Mouse (Mus musculus) B cell, adult 2 months (primary cell): ENCODE data around the gene Rpl5.

Source experiments
- DNase-seq, 2 experiments: peaks; one replicate each; pipeline ENCODE4 v3.0.0; 2022

Gene Rpl5

GRCm38 (mm10) chr5:107900206-107901013, at the start of gene Rpl5:
TSS of gene Rpl5 (plus strand) at chr5:107900502.
- DNase-seq = peak; percentile 96 to 98

GRCm38 (mm10) chr5:107853807-107854206, 46.5 kb upstream of the Rpl5 start:
- no peak for DNase-seq

- DNase-seq = no peak
Observed at GRCm38 (mm10) chr5:107854556-107854955, 45.7 kb upstream of the Rpl5 start.

- no peak for DNase-seq
Observed at GRCm38 (mm10) chr5:107855546-107855945, 44.8 kb upstream of the Rpl5 start.

GRCm38 (mm10) chr5:107858963-107859362, 41.3 kb upstream of the Rpl5 start:
- DNase-seq = peak; percentile 34 to 41

GRCm38 (mm10) chr5:107863971-107864370, 36.3 kb upstream of the Rpl5 start:
- no peak for DNase-seq

GRCm38 (mm10) chr5:107866127-107867126, 33.9 kb upstream of the Rpl5 start:
- peak; percentile 40 to 41 for DNase-seq

- peak; percentile 80 for DNase-seq
Observed at GRCm38 (mm10) chr5:107867970-107868904, 32.1 kb upstream of the Rpl5 start.

- DNase-seq = peak; percentile 69 to 77
Observed at GRCm38 (mm10) chr5:107868905-107869424, 31.3 kb upstream of the Rpl5 start.

- DNase-seq = peak; percentile 4 to 9
Observed at GRCm38 (mm10) chr5:107869701-107870100, 30.6 kb upstream of the Rpl5 start.

GRCm38 (mm10) chr5:107873330-107873729, 27.0 kb upstream of the Rpl5 start:
- DNase-seq = no peak

- no peak for DNase-seq
Observed at GRCm38 (mm10) chr5:107873886-107874302, 26.4 kb upstream of the Rpl5 start.

- DNase-seq = no peak
Observed at GRCm38 (mm10) chr5:107874561-107875260, 25.6 kb upstream of the Rpl5 start, which contains the start of gene Evi5. TSS of gene Evi5 (minus strand) at chr5:107875107.

GRCm38 (mm10) chr5:107875261-107875611, 25.1 kb upstream of the Rpl5 start:
- no peak for DNase-seq

GRCm38 (mm10) chr5:107877053-107877452, 23.2 kb upstream of the Rpl5 start:
- DNase-seq = no peak

- no peak for DNase-seq
Observed at GRCm38 (mm10) chr5:107880710-107881109, 19.6 kb upstream of the Rpl5 start.

GRCm38 (mm10) chr5:107889994-107890888, 10.1 kb upstream of the Rpl5 start:
- no peak for DNase-seq

GRCm38 (mm10) chr5:107891515-107891914, 8.8 kb upstream of the Rpl5 start:
- peak; percentile 49 to 53 for DNase-seq

GRCm38 (mm10) chr5:107894676-107895075, 5.6 kb upstream of the Rpl5 start:
- DNase-seq = no peak

GRCm38 (mm10) chr5:107896265-107896664, 4.0 kb upstream of the Rpl5 start:
- no peak for DNase-seq
